Mouse (Mus musculus): ENCODE measurements around the gene Arhgap10. TPM values are rescaled to one million over a fixed set of nuclear protein-coding genes. Genes with fewer than 3 reads are reported as not detected.

Arhgap10 gene
- total RNA-seq, 2 experiments from 2014 or later, result 40.4 to 44.0 TPM

GRCm38 (mm10) chr8:77236701-77237100, 281.1 kb downstream of the Arhgap10 start:
- no peak for DNase-seq (ENCODE audit: low spot score in 2 of 2)

GRCm38 (mm10) chr8:77232411-77232810, 285.3 kb downstream of the Arhgap10 start:
- DNase-seq (ENCODE audit: low spot score in 2 of 2), result no peak

GRCm38 (mm10) chr8:77231834-77232233, 285.9 kb downstream of the Arhgap10 start:
- no peak for DNase-seq (ENCODE audit: low spot score in 2 of 2)

- DNase-seq (ENCODE audit: low spot score in 2 of 2), result no peak
Observed at GRCm38 (mm10) chr8:77231211-77231610, 286.5 kb downstream of the Arhgap10 start.

- no peak for DNase-seq (ENCODE audit: low spot score in 2 of 2)
Observed at GRCm38 (mm10) chr8:77228688-77229087, 289.1 kb downstream of the Arhgap10 start.

GRCm38 (mm10) chr8:77227742-77228141, 290.0 kb downstream of the Arhgap10 start:
- DNase-seq (ENCODE audit: low spot score in 2 of 2), result no peak

- no peak for DNase-seq (ENCODE audit: low spot score in 2 of 2)
Observed at GRCm38 (mm10) chr8:77223123-77223522, 294.6 kb downstream of the Arhgap10 start.

- no peak for DNase-seq (ENCODE audit: low spot score in 2 of 2)
Observed at GRCm38 (mm10) chr8:77215191-77215590, 302.6 kb downstream of the Arhgap10 start.

GRCm38 (mm10) chr8:77214665-77215064, 303.1 kb downstream of the Arhgap10 start:
- DNase-seq (ENCODE audit: low spot score in 2 of 2), result no peak

- DNase-seq (ENCODE audit: low spot score in 2 of 2), result no peak
Observed at GRCm38 (mm10) chr8:77213893-77214464, 303.8 kb downstream of the Arhgap10 start.

GRCm38 (mm10) chr8:77209297-77209696, 308.5 kb downstream of the Arhgap10 start:
- DNase-seq (ENCODE audit: low spot score in 2 of 2), result no peak

Other genes with a start within 250 kb of the Arhgap10 start
- 10 to 100 TPM; 19.8 TPM for gene Prmt9, start 31.4 kb upstream of the Arhgap10 start, total RNA-seq (2021)
- 10 to 100 TPM; 60.1 to 73.0 TPM for gene Tmem184c, start 92.7 kb upstream of the Arhgap10 start, total RNA-seq (2021)
- gene Ednra, start 206.5 kb upstream of the Arhgap10 start, total RNA-seq (2021), result 1 to 10 TPM; 3.3 to 3.4 TPM

Measured in left cerebral cortex, adult 18-20 months (tissue).